Mouse (Mus musculus): ENCODE measurements at regions not wholly inside any gene's neighbourhood (a gene's known extent, or its start where the extent isn't known, plus 50 kb on each side); places are given as distances from the start of the nearest gene placed in this dataset.

- no peak for TF ChIP-seq TCF12 (IDR thresholded peaks at IDR 0.05; ENCODE audit: low read depth, low read length)
- no peak for TF ChIP-seq NRF1 (IDR thresholded peaks at IDR 0.05; ENCODE audit: low read depth, low read length)
- no peak for TF ChIP-seq ZC3H11A (IDR thresholded peaks at IDR 0.05; ENCODE audit: low read depth, low read length)
- TF ChIP-seq UBTF (IDR thresholded peaks at IDR 0.05; ENCODE audit: low read depth, low read length), result no peak
- no peak for TF ChIP-seq CTCF (conservative IDR thresholded peaks at IDR 0.05 in 1 of 2, IDR thresholded peaks at IDR 0.05 in 1 of 2; ENCODE audit: low read depth in 2 of 2, low read length in 2 of 2)
- TF ChIP-seq MAX (IDR thresholded peaks at IDR 0.05; ENCODE audit: low read length), result no peak
- TF ChIP-seq HCFC1 (IDR thresholded peaks at IDR 0.05; ENCODE audit: low read depth, low read length), result no peak
- no peak for TF ChIP-seq IRF4 (IDR thresholded peaks at IDR 0.05; ENCODE audit: low read depth, low read length)
- Histone ChIP-seq H3K4me3 (replicated peaks in 1 of 3; ENCODE audit: low read depth in 2 of 3, low read length in 2 of 3, poor library complexity in 1 of 3) (no peak overlapping the region), H3K9me3 (replicated peaks; ENCODE audit: low read length) (no peaks in the 10 kb centered on the region), H3K27ac (ENCODE audit: insufficient read depth, low read depth) (no peak overlapping the region), H3K4me1 (ENCODE audit: control insufficient read depth in 1 of 2, insufficient read depth in 2 of 2) (peaks cover 4 to 15% of the 10 kb centered on the region in 2 experiments; a peak in 3 of 4 replicates), H3K9ac (ENCODE audit: insufficient read depth, low read depth) (no peak overlapping the region), H3K79me2 (replicated peaks; ENCODE audit: control insufficient read depth, extremely low read depth, insufficient read depth, poor library complexity, severe bottlenecking) (no peaks in the 10 kb centered on the region), H3K27me3 (replicated peaks) (no peaks in the 10 kb centered on the region), H3K36me3 (replicated peaks in 1 of 2; ENCODE audit: control insufficient read depth in 1 of 2, insufficient read depth in 1 of 2, low read length in 1 of 2) (no peaks in the 10 kb centered on the region), H3K4me2 (ENCODE audit: insufficient read depth, low read depth, poor library complexity, severe bottlenecking) (no peak overlapping the region)
- DNase-seq (ENCODE audit: extremely low read depth), result no peak
- in situ Hi-C loops (cut with MboI; ENCODE audit: low pct_ligation_motif_present, low pct_unique_long_range_greater_than_20kb, low sequenced_read_pairs) (no loop called here), dilution Hi-C loops (cut with MboI; ENCODE audit: extremely low pct_ligation_motif_present, extremely low pct_unique_long_range_greater_than_20kb, low sequenced_read_pairs) (no loop called here)
These were observed 246.8 kb upstream of the Gm49339 start for GRCm38 (mm10) chr10:51233592-51233991.

- Histone ChIP-seq H3K4me3 (replicated peaks in 1 of 3; ENCODE audit: low read depth in 2 of 3, low read length in 2 of 3, poor library complexity in 1 of 3) (no peak overlapping the region), H3K4me2 (ENCODE audit: insufficient read depth, low read depth, poor library complexity, severe bottlenecking) (peak overlapping the region; percentile 74), H3K27me3 (replicated peaks) (no peaks in the 10 kb centered on the region), H3K4me1 (ENCODE audit: control insufficient read depth in 1 of 2, insufficient read depth in 2 of 2) (peaks cover 4 to 15% of the 10 kb centered on the region in 2 experiments; a peak in 3 of 4 replicates), H3K27ac (ENCODE audit: insufficient read depth, low read depth) (no peak overlapping the region), H3K36me3 (replicated peaks in 1 of 2; ENCODE audit: control insufficient read depth in 1 of 2, insufficient read depth in 1 of 2, low read length in 1 of 2) (no peaks in the 10 kb centered on the region), H3K9ac (ENCODE audit: insufficient read depth, low read depth) (0 out of 2 replicates have a peak overlapping the region, but pooled peaks have one; percentile 39), H3K79me2 (replicated peaks; ENCODE audit: control insufficient read depth, extremely low read depth, insufficient read depth, poor library complexity, severe bottlenecking) (no peaks in the 10 kb centered on the region), H3K9me3 (replicated peaks; ENCODE audit: low read length) (no peaks in the 10 kb centered on the region)
- dilution Hi-C loops (cut with MboI; ENCODE audit: extremely low pct_ligation_motif_present, extremely low pct_unique_long_range_greater_than_20kb, low sequenced_read_pairs), result no loop called here
- in situ Hi-C loops (cut with MboI; ENCODE audit: low pct_ligation_motif_present, low pct_unique_long_range_greater_than_20kb, low sequenced_read_pairs), result no loop called here
- DNase-seq (ENCODE audit: extremely low read depth), result peak; percentile 52
- TF ChIP-seq ZNF384 (IDR thresholded peaks at IDR 0.05; ENCODE audit: low read depth, low read length) (no peak), CHD2 (IDR thresholded peaks at IDR 0.05; ENCODE audit: low read length) (peak; percentile 69), POLR2AphosphoS2 (IDR thresholded peaks at IDR 0.05; ENCODE audit: low read depth, low read length) (no peak), EP300 (IDR thresholded peaks at IDR 0.05; ENCODE audit: low read length) (peak; percentile 28; the same call in 1 of the 2 replicates)
These were observed 244.5 kb upstream of the Gm49339 start for GRCm38 (mm10) chr10:51235586-51236575.

GRCm38 (mm10) chr10:51238103-51238502, 242.3 kb upstream of the Gm49339 start:
- Histone ChIP-seq H3K9ac (ENCODE audit: insufficient read depth, low read depth) (no peak overlapping the region), H3K79me2 (replicated peaks; ENCODE audit: control insufficient read depth, extremely low read depth, insufficient read depth, poor library complexity, severe bottlenecking) (no peaks in the 10 kb centered on the region), H3K4me2 (ENCODE audit: insufficient read depth, low read depth, poor library complexity, severe bottlenecking) (no peak overlapping the region), H3K4me1 (ENCODE audit: control insufficient read depth in 1 of 2, insufficient read depth in 2 of 2) (peaks cover 4 to 15% of the 10 kb centered on the region in 2 experiments; a peak in 3 of 4 replicates), H3K27me3 (replicated peaks) (no peaks in the 10 kb centered on the region), H3K9me3 (replicated peaks; ENCODE audit: low read length) (no peaks in the 10 kb centered on the region), H3K36me3 (replicated peaks in 1 of 2; ENCODE audit: control insufficient read depth in 1 of 2, insufficient read depth in 1 of 2, low read length in 1 of 2) (no peaks in the 10 kb centered on the region), H3K27ac (ENCODE audit: insufficient read depth, low read depth) (no peak overlapping the region), H3K4me3 (replicated peaks in 1 of 3; ENCODE audit: low read depth in 2 of 3, low read length in 2 of 3, poor library complexity in 1 of 3) (no peak overlapping the region)
- dilution Hi-C loops (cut with MboI; ENCODE audit: extremely low pct_ligation_motif_present, extremely low pct_unique_long_range_greater_than_20kb, low sequenced_read_pairs) (no loop called here), in situ Hi-C loops (cut with MboI; ENCODE audit: low pct_ligation_motif_present, low pct_unique_long_range_greater_than_20kb, low sequenced_read_pairs) (no loop called here)
- TF ChIP-seq MAFK (IDR thresholded peaks at IDR 0.05; ENCODE audit: insufficient replicate concordance, low read length) (no peak), MEF2A (IDR thresholded peaks at IDR 0.05; ENCODE audit: borderline replicate concordance, low read depth, low read length) (no peak), BHLHE40 (IDR thresholded peaks at IDR 0.05; ENCODE audit: low read depth, low read length) (no peak), ZMIZ1 (IDR thresholded peaks at IDR 0.05; ENCODE audit: low read depth, low read length) (no peak), NRF1 (IDR thresholded peaks at IDR 0.05; ENCODE audit: low read depth, low read length) (no peak), KAT2A (IDR thresholded peaks at IDR 0.05; ENCODE audit: insufficient replicate concordance, low read length) (no peak), CHD1 (IDR thresholded peaks at IDR 0.05; ENCODE audit: low read depth, low read length) (no peak)
- no peak for DNase-seq (ENCODE audit: extremely low read depth)
